Mouse (Mus musculus) midbrain, postnatal 0 days (tissue): ENCODE measurements around the gene Sdf2. TPM values are rescaled to one million over a fixed set of nuclear protein-coding genes. Genes with fewer than 3 reads are reported as not detected.
"Not testable (repeated sequence)": the region's sequence is repeated elsewhere in the genome, so short reads cannot be mapped to it uniquely, and the experiment has no call there.

Experiments used
- ATAC-seq: fragments of 200-750 bp; cut with Nextera tagmentation; 2 replicates; pipeline ENCODE4 v1.8.0; 2017; ENCODE audit warnings: moderate number of reproducible peaks, mild to moderate bottlenecking, moderate TSS enrichment, moderate library complexity; ENCODE audit not compliant: low FRiP score
- DNase-seq: peaks from one replicate; pipeline ENCODE4 v3.0.0-alpha.2; 2015; ENCODE audit warnings: low spot score
- H3K27ac ChIP-seq: fragments of 300-500 bp; sonication (generic); 2 replicates; pipeline ENCODE4 v1.5.1; 2014; ENCODE audit warnings: low read depth, mild to moderate bottlenecking, low read length, mixed read lengths
- H3K27me3 ChIP-seq: fragments of 300-500 bp; sonication (generic); 2 replicates; pipeline ENCODE4 v1.6.1; 2014; ENCODE audit warnings: low read length, control low read depth, mixed read lengths; ENCODE audit not compliant: insufficient read depth
- H3K36me3 ChIP-seq: fragments of 300-500 bp; sonication (generic); 2 replicates; pipeline ENCODE4 v1.6.1; 2014; ENCODE audit warnings: low read length, control low read depth, mixed read lengths; ENCODE audit not compliant: insufficient read depth
- H3K4me1 ChIP-seq: fragments of 300-500 bp; sonication (generic); 2 replicates; pipeline ENCODE4 v1.6.1; 2014; ENCODE audit warnings: mild to moderate bottlenecking, control low read depth, antibody characterized with exemption, low read length, mixed read lengths; ENCODE audit not compliant: insufficient read depth
- H3K4me2 ChIP-seq: fragments of 300-500 bp; sonication (generic); 2 replicates; pipeline ENCODE4 v1.6.1; 2014; ENCODE audit warnings: low read depth, mild to moderate bottlenecking, low read length, mixed read lengths; ENCODE audit not compliant: poor library complexity, severe bottlenecking
- H3K4me3 ChIP-seq: fragments of 300-500 bp; sonication (generic); 2 replicates; pipeline ENCODE4 v1.5.1; 2014; ENCODE audit warnings: low read depth, mild to moderate bottlenecking, low read length, moderate library complexity
- H3K9ac ChIP-seq: fragments of 300-500 bp; sonication (generic); replicated peaks from 2 replicates; pipeline ENCODE4 v1.6.1; 2014; ENCODE audit warnings: mild to moderate bottlenecking, low read length, moderate library complexity, mixed read lengths; ENCODE audit not compliant: poor library complexity, severe bottlenecking
- H3K9me3 ChIP-seq: fragments of 300-500 bp; sonication (generic); 2 replicates; pipeline ENCODE4 v1.6.1; 2016; ENCODE audit warnings: low read length, control low read depth
- CTCF ChIP-seq: IDR thresholded peaks from 2 replicates; pipeline ENCODE4 v1.5.1; 2016; ENCODE audit warnings: antibody characterized with exemption, mild to moderate bottlenecking
- WGBS: fragments of 180-500 bp; shearing (Covaris S2); extraction: QIAGEN DNeasy Blood & Tissue Kit; methylation state at CpG from one replicate; pipeline ENCODE4 v1.1.7; 2014; 5-methylcytosine and 5-hydroxymethylcytosine counted together
- polyA plus RNA-seq: library from polyadenylated mRNA; unstranded; fragments of >200 nt; fragmentation: Nextera tagmentation; extraction: Ambion mirVana; gene quantifications from 2 replicates; pipeline ENCODE4 v1.2.1, GENCODE M21; 2015
- total RNA-seq: library from RNA; depleted of rRNA; stranded (reverse); fragments of >200 nt; gene quantifications from 2 replicates; pipeline ENCODE4 v1.2.3, GENCODE M21; 2014

Sdf2 gene
- total and polyA plus RNA-seq, 2 experiments from 2014 or later = 106 to 115 TPM

DNA sequence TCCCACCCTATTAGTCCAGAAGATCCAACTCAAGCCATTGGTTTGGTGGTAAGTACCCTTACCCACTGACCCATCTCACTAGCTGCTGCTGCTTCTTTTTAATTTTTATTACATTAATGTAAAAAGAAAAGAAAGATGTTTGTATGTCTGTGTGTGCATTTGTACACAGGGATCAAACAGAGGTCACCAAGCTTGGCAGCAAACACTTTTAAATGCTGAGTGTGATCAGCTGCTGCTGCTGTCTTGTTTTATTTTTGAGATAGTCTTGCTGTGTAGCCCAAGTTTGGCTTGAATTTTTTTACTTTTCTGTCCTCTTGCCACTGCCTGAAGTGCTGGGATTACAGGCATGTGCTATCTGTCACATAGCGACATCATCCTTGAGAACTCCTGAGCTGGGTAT is 30.1 kb downstream of the Sdf2 start:
- H3K4me2 ChIP-seq = no peak overlapping the region
- DNase-seq (no peak), ATAC-seq (no peak)
- H3K4me1 ChIP-seq = no peaks in the 10 kb centered on the region
- WGBS = 96% methylated on average over 1 of the region's 1 CpGs
- H3K9me3 ChIP-seq = no peaks in the 10 kb centered on the region
- H3K27me3 ChIP-seq = no peaks in the 10 kb centered on the region
- no peak overlapping the region for H3K9ac ChIP-seq
- no peak overlapping the region for H3K27ac ChIP-seq
- H3K36me3 ChIP-seq = peaks cover 77% of the 10 kb centered on the region
- no peak for TF ChIP-seq CTCF
- no peak overlapping the region for H3K4me3 ChIP-seq

DNA sequence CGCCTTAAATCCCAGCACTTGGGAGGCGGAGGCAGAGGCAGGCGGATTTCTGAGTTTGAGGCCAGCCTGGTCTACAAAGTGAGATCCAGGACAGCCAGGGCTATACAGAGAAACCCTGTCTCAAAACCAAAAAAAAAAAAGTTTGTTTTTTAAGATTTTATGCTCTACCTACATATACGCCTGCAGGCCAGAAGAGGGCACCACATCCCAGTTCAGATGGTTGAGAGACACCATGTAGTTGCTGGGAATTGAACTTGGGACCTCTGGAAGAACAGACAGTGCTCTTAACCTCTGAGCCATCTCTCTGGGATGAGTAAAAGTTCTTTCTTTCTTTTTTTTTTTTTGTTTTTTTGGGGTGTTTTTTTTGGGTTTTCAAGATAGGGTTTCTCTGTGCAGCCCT is 30.6 kb downstream of the Sdf2 start:
- H3K9ac ChIP-seq, H3K27ac ChIP-seq, DNase-seq: not testable (repeated sequence)

GRCm38 (mm10) chr11:78278853-78279252 is 33.3 kb downstream of the Sdf2 start:
- H3K27ac ChIP-seq = no peak overlapping the region
- TF ChIP-seq CTCF = no peak
- H3K4me3 ChIP-seq = no peak overlapping the region
- no peak overlapping the region for H3K4me2 ChIP-seq
- no peaks in the 10 kb centered on the region for H3K4me1 ChIP-seq
- DNase-seq = no peak
- peaks cover 71% of the 10 kb centered on the region for H3K36me3 ChIP-seq
- 90% methylated on average over 7 of the region's 7 CpGs for WGBS
- no peaks in the 10 kb centered on the region for H3K27me3 ChIP-seq
- ATAC-seq = no peak
- H3K9me3 ChIP-seq = no peaks in the 10 kb centered on the region
- 0 out of 2 replicates have a peak overlapping the region, but pooled peaks have one; percentile 8 for H3K9ac ChIP-seq

More for the DNA sequence above, 30.6 kb downstream of the Sdf2 start:
- 91% methylated on average over 4 of the region's 4 CpGs for whole genome bisulfite sequencing
- H3K4me1 ChIP-seq, ATAC-seq, H3K4me3 ChIP-seq, H3K27me3 ChIP-seq, H3K4me2 ChIP-seq, H3K9me3 ChIP-seq: not testable (repeated sequence)
- TF ChIP-seq CTCF = peak; percentile 33; the same call in 1 of the 2 replicates
- peaks cover 79% of the 10 kb centered on the region for H3K36me3 ChIP-seq

- ATAC-seq (no peak), DNase-seq (peak; percentile 40)
- WGBS = 61% methylated on average over 4 of the region's 4 CpGs
- Histone ChIP-seq H3K9ac (no peak overlapping the region), H3K4me2 (no peak overlapping the region), H3K27me3 (no peaks in the 10 kb centered on the region), H3K4me1 (no peaks in the 10 kb centered on the region), H3K36me3 (peaks cover 71% of the 10 kb centered on the region), H3K9me3 (no peaks in the 10 kb centered on the region), H3K27ac (no peak overlapping the region), H3K4me3 (no peak overlapping the region)
- no peak for TF ChIP-seq CTCF
Measured at GRCm38 (mm10) chr11:78279586-78279985, 34.0 kb downstream of the Sdf2 start.

DNA sequence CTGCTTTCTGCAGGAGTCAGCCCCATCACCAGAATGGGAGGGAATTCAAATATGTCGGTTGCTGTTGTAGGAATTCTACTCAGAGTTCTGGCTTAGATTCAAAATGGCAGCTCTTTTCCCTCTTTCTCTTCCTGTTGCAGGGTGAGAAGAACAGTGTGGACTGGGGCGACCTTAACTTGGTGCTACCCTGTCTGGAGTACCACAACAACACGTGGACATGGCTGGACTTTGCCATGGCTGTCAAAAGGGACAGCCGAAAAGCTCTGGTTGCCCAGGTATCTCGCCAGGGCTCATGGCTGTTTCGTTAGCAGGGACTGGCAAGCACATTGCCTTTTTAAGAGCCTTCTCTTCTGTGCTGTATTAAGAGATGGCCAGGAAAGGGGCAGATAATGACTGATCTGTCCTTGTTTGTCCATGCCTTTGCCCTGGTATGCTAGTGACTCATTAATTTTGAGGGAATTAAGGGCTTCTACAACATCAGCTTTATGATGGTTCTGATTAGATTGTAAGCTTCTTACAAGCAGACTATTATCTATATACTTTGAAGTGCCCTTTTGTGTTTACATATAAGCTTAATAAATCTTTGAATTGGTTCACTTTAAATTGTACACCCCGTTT is 43.7 kb downstream of the Sdf2 start:
- H3K9me3 ChIP-seq = no peaks in the 10 kb centered on the region
- H3K4me3 ChIP-seq = no peak overlapping the region
- no peak overlapping the region for H3K27ac ChIP-seq
- no peaks in the 10 kb centered on the region for H3K4me1 ChIP-seq
- no peak overlapping the region for H3K9ac ChIP-seq
- H3K27me3 ChIP-seq = no peaks in the 10 kb centered on the region
- 93% methylated on average over 7 of the region's 7 CpGs for WGBS
- DNase-seq (no peak), ATAC-seq (no peak)
- no peak for TF ChIP-seq CTCF
- no peak overlapping the region for H3K4me2 ChIP-seq
- peaks cover 46% of the 10 kb centered on the region for H3K36me3 ChIP-seq

DNA sequence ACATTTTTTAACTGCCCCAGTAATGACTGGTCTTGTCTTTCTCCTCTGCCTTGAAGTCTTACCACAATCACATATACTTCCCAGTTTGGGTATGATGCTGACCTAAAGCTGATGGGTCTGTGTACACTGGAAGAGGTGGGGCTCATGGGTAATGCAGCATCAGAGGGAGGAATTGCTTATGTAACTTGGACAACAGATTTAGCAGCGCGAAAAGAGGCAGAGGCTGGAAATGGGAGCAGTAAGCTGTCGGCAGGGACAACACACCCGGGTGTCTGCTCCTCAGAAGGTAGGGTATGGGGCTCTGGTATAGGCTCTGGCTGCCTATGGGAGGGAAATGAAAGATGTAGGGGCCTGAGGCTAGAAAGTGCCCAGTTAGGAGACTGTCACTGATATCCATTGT is 45.1 kb downstream of the Sdf2 start, which contains the start of gene BC030499:
Gene BC030499, plus strand, starts transcription at position 188 of the 400 bp plus-strand sequence.
- DNase-seq (no peak), ATAC-seq (no peak)
- Histone ChIP-seq H3K4me2 (no peak within 1 kb of the TSS), H3K27ac (no peak within 1 kb of the TSS), H3K9me3 (no peaks in the 10 kb centered on the region), H3K36me3 (peaks cover 33% of the 10 kb centered on the region), H3K4me3 (no peak within 1 kb of the TSS), H3K27me3 (no peaks in the 10 kb centered on the region), H3K9ac (no peak within 1 kb of the TSS), H3K4me1 (no peaks in the 10 kb centered on the region)
- TF ChIP-seq CTCF = no peak
- 92% methylated on average over 4 of the region's 4 CpGs for WGBS
